Mouse (Mus musculus) neural tube, embryonic 13.5 days (tissue): ENCODE data around the gene Cdc27. TPM values are rescaled to one million over a fixed set of nuclear protein-coding genes. Genes with fewer than 3 reads are reported as not detected.
A peak's percentile ranks its signal among the peaks of the same experiment; 100 is the strongest.

Experiments
- ATAC-seq: fragments of 200-750 bp; cut with Nextera tagmentation; 2 replicates; pipeline ENCODE4 v1.8.0; 2017; ENCODE audit warnings: low read depth, mild to moderate bottlenecking, moderate TSS enrichment, moderate library complexity
- H3K27ac ChIP-seq: fragments of 300-500 bp; sonication (generic); replicated peaks from 2 replicates; pipeline ENCODE4 v1.5.1; 2015; ENCODE audit warnings: moderate library complexity, mild to moderate bottlenecking, inconsistent platforms
- H3K27me3 ChIP-seq: fragments of 300-500 bp; sonication (generic); 2 replicates; pipeline ENCODE4 v1.6.1; 2015; ENCODE audit warnings: mild to moderate bottlenecking, inconsistent platforms
- H3K36me3 ChIP-seq: fragments of 300-500 bp; sonication (generic); 2 replicates; pipeline ENCODE4 v1.6.1; 2015; ENCODE audit warnings: mild to moderate bottlenecking, inconsistent platforms
- H3K4me1 ChIP-seq: fragments of 300-500 bp; sonication (generic); replicated peaks from 2 replicates; pipeline ENCODE4 v1.6.1; 2015; ENCODE audit warnings: inconsistent platforms
- H3K4me2 ChIP-seq: fragments of 300-500 bp; sonication (generic); 2 replicates; pipeline ENCODE4 v1.6.1; 2015; ENCODE audit warnings: inconsistent platforms, mild to moderate bottlenecking, moderate library complexity
- H3K4me3 ChIP-seq: fragments of 300-500 bp; sonication (generic); 2 replicates; pipeline ENCODE4 v1.5.1; 2015; ENCODE audit warnings: mild to moderate bottlenecking, inconsistent platforms
- H3K9ac ChIP-seq: fragments of 300-500 bp; sonication (generic); 2 replicates; pipeline ENCODE4 v1.6.1; 2015; ENCODE audit warnings: moderate library complexity, mild to moderate bottlenecking, inconsistent platforms
- H3K9me3 ChIP-seq: fragments of 300-500 bp; sonication (generic); 2 replicates; pipeline ENCODE4 v1.6.1; 2016; ENCODE audit warnings: inconsistent platforms
- WGBS: fragments of 180-500 bp; shearing (Covaris S2); methylation state at CpG from one replicate; pipeline ENCODE4 v1.1.7; 2015; 5-methylcytosine and 5-hydroxymethylcytosine counted together
- polyA plus RNA-seq: library from polyadenylated mRNA; unstranded; fragments of >200 nt; fragmentation: Nextera tagmentation; extraction: Ambion mirVana; gene quantifications from 2 replicates; pipeline ENCODE4 v1.2.1, GENCODE M21; 2015

Cdc27 gene
- polyA plus RNA-seq, 1 experiment from 2014 or later: 40.6 TPM

GRCm38 (mm10) chr11:104539811-104540210 lies 10.6 kb downstream of the Cdc27 start:
- WGBS: 95% methylated on average over 5 of the region's 5 CpGs
- Histone ChIP-seq H3K36me3 (peaks cover 4% of the 10 kb centered on the region; the same call in 1 of the 2 replicates), H3K27me3 (no peaks in the 10 kb centered on the region), H3K4me2 (no peak overlapping the region), H3K4me3 (no peak overlapping the region), H3K27ac (no peak overlapping the region), H3K9ac (no peak overlapping the region), H3K9me3 (no peaks in the 10 kb centered on the region), H3K4me1 (peaks cover 3% of the 10 kb centered on the region; the same call in 1 of the 2 replicates)
- ATAC-seq: no peak

GRCm38 (mm10) chr11:104537945-104538555 lies 12.4 kb downstream of the Cdc27 start:
- no peak for ATAC-seq
- peaks cover 20% of the 10 kb centered on the region for H3K36me3 ChIP-seq
- whole genome bisulfite sequencing: 96% methylated on average over 2 of the region's 2 CpGs
- H3K4me1 ChIP-seq: no peaks in the 10 kb centered on the region
- no peak overlapping the region for H3K4me3 ChIP-seq
- no peaks in the 10 kb centered on the region for H3K27me3 ChIP-seq
- no peaks in the 10 kb centered on the region for H3K9me3 ChIP-seq
- no peak overlapping the region for H3K4me2 ChIP-seq
- H3K9ac ChIP-seq: no peak overlapping the region
- H3K27ac ChIP-seq: no peak overlapping the region

DNA sequence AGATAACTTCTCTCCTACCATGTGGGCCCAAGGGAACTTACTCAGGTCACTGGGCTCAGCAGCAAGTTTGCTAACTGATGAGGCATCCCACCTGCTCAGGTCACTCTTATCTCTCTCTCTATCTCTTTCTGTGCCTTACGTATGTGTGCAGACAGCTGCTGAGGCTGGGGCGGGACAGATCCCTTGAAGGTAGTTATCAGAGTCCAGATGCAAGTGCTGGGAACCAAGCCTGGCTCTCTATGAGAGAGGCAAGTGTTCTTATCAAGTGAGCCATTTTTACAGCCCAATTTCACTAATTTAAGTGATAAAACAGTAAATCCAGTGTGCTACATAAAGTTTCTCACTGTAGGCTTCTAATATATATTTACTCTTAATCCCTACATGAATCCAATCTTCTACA lies 13.6 kb downstream of the Cdc27 start:
- no peak overlapping the region for H3K4me3 ChIP-seq
- H3K4me1 ChIP-seq: no peaks in the 10 kb centered on the region
- no peak overlapping the region for H3K9ac ChIP-seq
- no peak for ATAC-seq
- H3K27me3 ChIP-seq: no peaks in the 10 kb centered on the region
- no peak overlapping the region for H3K27ac ChIP-seq
- peaks cover 32% of the 10 kb centered on the region for H3K36me3 ChIP-seq
- 91% methylated on average over 2 of the region's 2 CpGs for WGBS
- H3K4me2 ChIP-seq: no peak overlapping the region
- no peaks in the 10 kb centered on the region for H3K9me3 ChIP-seq

GRCm38 (mm10) chr11:104525935-104526334 lies 24.5 kb downstream of the Cdc27 start:
- Histone ChIP-seq H3K9me3 (no peaks in the 10 kb centered on the region), H3K4me1 (no peaks in the 10 kb centered on the region), H3K36me3 (peaks cover 75% of the 10 kb centered on the region), H3K9ac (no peak overlapping the region), H3K4me3 (no peak overlapping the region), H3K4me2 (no peak overlapping the region), H3K27me3 (no peaks in the 10 kb centered on the region), H3K27ac (no peak overlapping the region)
- no peak for ATAC-seq
- WGBS: 96% methylated on average over 6 of the region's 6 CpGs

DNA sequence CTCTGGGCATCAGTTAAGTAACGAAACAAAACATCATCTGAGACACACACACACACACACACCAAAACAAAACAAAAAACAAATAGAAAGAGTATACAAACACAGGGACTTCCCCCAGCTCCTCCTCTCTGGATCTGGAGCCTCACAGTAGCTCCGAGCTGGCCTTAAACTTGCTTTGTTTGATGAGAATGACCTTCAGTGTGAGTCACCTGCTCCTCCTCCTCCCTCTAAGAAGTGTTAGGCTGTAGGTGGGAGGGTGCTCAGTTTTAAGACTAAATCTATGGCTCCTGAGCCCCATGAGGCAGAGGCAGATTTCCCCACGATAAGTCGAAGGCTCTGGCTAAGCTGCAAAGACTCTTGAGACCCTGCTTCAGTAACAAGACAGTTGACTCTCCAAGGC lies 38.0 kb downstream of the Cdc27 start:
- H3K27ac ChIP-seq: no peak overlapping the region
- no peaks in the 10 kb centered on the region for H3K4me1 ChIP-seq
- H3K36me3 ChIP-seq: peaks cover 90% of the 10 kb centered on the region
- H3K4me3 ChIP-seq: no peak overlapping the region
- H3K9ac ChIP-seq: no peak overlapping the region
- 92% methylated on average over 4 of the region's 4 CpGs for WGBS
- H3K9me3 ChIP-seq: no peaks in the 10 kb centered on the region
- no peaks in the 10 kb centered on the region for H3K27me3 ChIP-seq
- H3K4me2 ChIP-seq: no peak overlapping the region
- no peak for ATAC-seq

GRCm38 (mm10) chr11:104510606-104511005 lies 39.8 kb downstream of the Cdc27 start:
- Histone ChIP-seq H3K36me3 (peaks cover 90% of the 10 kb centered on the region), H3K4me1 (no peaks in the 10 kb centered on the region), H3K9ac (no peak overlapping the region), H3K27ac (no peak overlapping the region), H3K4me3 (no peak overlapping the region), H3K27me3 (no peaks in the 10 kb centered on the region), H3K9me3 (no peaks in the 10 kb centered on the region), H3K4me2 (no peak overlapping the region)
- ATAC-seq: no peak
- WGBS: 91% methylated on average over 2 of the region's 2 CpGs

DNA sequence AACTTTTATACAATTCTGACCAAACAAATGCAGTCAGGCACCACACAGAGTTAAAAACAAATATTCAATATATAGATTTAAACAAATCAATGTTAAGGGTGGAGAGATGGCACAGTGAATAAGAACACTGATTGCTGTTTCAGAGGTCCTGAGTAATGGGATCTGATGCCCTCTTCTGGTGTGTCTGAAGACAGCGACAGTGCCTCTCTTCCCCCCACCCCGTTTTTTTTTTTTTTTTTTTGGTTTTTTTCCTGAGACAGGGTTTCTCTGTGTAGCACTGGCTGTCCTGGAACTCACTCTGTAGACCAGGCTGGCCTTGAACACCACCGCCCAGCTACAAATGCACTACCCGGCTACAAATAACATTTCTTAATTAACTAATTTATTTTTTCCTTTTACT lies 42.0 kb downstream of the Cdc27 start:
- Histone ChIP-seq H3K4me3 (no peak overlapping the region), H3K4me1 (no peaks in the 10 kb centered on the region), H3K9me3 (no peaks in the 10 kb centered on the region), H3K27ac (no peak overlapping the region), H3K36me3 (peaks cover 83% of the 10 kb centered on the region), H3K4me2 (no peak overlapping the region), H3K27me3 (no peaks in the 10 kb centered on the region), H3K9ac (no peak overlapping the region)
- ATAC-seq: no peak
- 82% methylated on average over 4 of the region's 4 CpGs for WGBS

DNA sequence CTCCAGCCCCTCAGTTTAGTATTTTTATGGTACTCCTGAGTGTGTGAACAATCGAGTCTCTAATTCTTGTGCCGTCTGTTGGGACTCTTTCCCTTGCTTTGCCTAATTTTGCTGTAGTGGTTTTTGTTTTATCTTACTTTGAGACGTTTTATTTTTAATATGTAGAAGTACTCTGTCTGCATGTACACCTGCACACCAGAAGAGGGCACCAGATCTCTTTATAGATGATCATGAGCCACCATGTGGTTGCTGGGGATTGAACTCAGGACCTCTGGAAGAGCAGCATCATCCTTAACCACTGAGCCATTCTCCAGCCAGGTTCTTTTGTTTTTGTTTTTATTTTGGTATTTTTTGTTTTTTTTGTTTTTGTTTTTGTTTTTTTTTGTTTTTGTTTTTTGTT lies 62.1 kb downstream of the Cdc27 start:
- Histone ChIP-seq H3K27me3 (no peaks in the 10 kb centered on the region), H3K36me3 (no peaks in the 10 kb centered on the region)

GRCm38 (mm10) chr11:104481971-104482370 lies 68.4 kb downstream of the Cdc27 start:
- H3K36me3 ChIP-seq: no peaks in the 10 kb centered on the region
- H3K4me2 ChIP-seq: no peak overlapping the region
- no peak overlapping the region for H3K9ac ChIP-seq
- 91% methylated on average over 8 of the region's 8 CpGs for WGBS
- H3K9me3 ChIP-seq: no peaks in the 10 kb centered on the region; the same call in 1 of the 2 replicates
- H3K27me3 ChIP-seq: no peaks in the 10 kb centered on the region
- no peak overlapping the region for H3K27ac ChIP-seq
- H3K4me1 ChIP-seq: no peaks in the 10 kb centered on the region
- no peak overlapping the region for H3K4me3 ChIP-seq
- ATAC-seq: no peak

More for the DNA sequence above, 62.1 kb downstream of the Cdc27 start:
- H3K27ac ChIP-seq: no peak overlapping the region
- 83% methylated on average over 3 of the region's 3 CpGs for WGBS
- no peaks in the 10 kb centered on the region; the same call in 1 of the 2 replicates for H3K9me3 ChIP-seq
- H3K4me2 ChIP-seq: no peak overlapping the region
- ATAC-seq: no peak
- H3K4me3 ChIP-seq: no peak overlapping the region
- H3K4me1 ChIP-seq: no peaks in the 10 kb centered on the region
- H3K9ac ChIP-seq: no peak overlapping the region

- ATAC-seq: no peak
- Histone ChIP-seq H3K27ac (no peak overlapping the region), H3K27me3 (no peaks in the 10 kb centered on the region), H3K36me3 (no peaks in the 10 kb centered on the region), H3K9ac (no peak overlapping the region), H3K4me1 (no peaks in the 10 kb centered on the region), H3K4me3 (no peak overlapping the region), H3K9me3 (no peaks in the 10 kb centered on the region), H3K4me2 (no peak overlapping the region)
- 60% methylated on average over 4 of the region's 4 CpGs for WGBS
Measured at GRCm38 (mm10) chr11:104479505-104479904, 70.9 kb downstream of the Cdc27 start.

GRCm38 (mm10) chr11:104469371-104469835 lies 81.0 kb downstream of the Cdc27 start:
- Histone ChIP-seq H3K4me1 (peaks cover 36% of the 10 kb centered on the region), H3K36me3 (peaks cover 13% of the 10 kb centered on the region), H3K4me3 (peak overlapping the region; percentile 94), H3K9me3 (no peaks in the 10 kb centered on the region), H3K4me2 (peak overlapping the region; percentile 74), H3K27ac (peak overlapping the region; percentile 71), H3K27me3 (no peaks in the 10 kb centered on the region; the same call in 1 of the 2 replicates), H3K9ac (peak overlapping the region; percentile 99)
- ATAC-seq: peak; percentile 100
- 3% methylated on average over 19 of the region's 19 CpGs for WGBS

DNA sequence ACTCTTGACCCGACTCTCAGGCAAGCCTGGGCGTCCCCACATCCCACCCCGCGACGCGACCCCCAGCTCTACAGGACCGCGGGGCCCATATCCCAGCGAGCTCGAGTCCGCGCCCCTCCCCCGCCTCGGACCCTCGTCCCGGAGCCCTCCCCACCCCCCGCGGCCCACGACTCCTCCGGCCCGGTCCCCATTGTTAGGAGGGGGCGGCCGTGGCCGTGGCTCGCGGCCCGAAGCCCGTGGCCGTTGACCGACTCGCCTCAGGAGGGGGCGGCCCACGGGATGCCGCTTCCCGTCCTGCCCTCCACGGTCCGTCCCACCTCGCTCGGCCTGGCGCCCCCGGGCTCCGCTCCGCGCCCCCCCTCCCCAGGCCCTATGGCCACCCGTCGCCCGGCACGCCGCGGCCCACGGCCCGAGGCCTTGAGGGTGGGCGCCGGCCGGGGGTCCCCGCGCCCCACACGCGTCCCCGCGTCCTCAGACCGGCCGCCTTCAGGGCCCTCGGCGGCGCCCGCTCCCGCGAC lies 81.6 kb downstream of the Cdc27 start, which contains the start of gene Kansl1:
Kansl1 (minus strand) TSS at position 111 of the 518 bp plus-strand sequence.
- H3K36me3 ChIP-seq: peaks cover 13% of the 10 kb centered on the region
- H3K9me3 ChIP-seq: no peaks in the 10 kb centered on the region
- H3K4me3 ChIP-seq: peak within 1 kb of the TSS; percentile 94
- H3K4me2 ChIP-seq: peak within 1 kb of the TSS; percentile 74
- no peaks in the 10 kb centered on the region; the same call in 1 of the 2 replicates for H3K27me3 ChIP-seq
- H3K9ac ChIP-seq: peak within 1 kb of the TSS; percentile 99
- 0% methylated on average over 49 of the region's 69 CpGs for WGBS
- peaks cover 39% of the 10 kb centered on the region for H3K4me1 ChIP-seq
- ATAC-seq: peak; percentile 82
- peak within 1 kb of the TSS; percentile 71 for H3K27ac ChIP-seq
